Mouse (Mus musculus): ENCODE measurements at regions not wholly inside any gene's neighbourhood (a gene's known extent, or its start where the extent isn't known, plus 50 kb on each side); places are given as distances from the start of the nearest gene placed in this dataset.

- TF ChIP-seq TCF12 (IDR thresholded peaks at IDR 0.05; ENCODE audit: insufficient read depth, poor library complexity, severe bottlenecking) (no peak), MYOG (IDR thresholded peaks at IDR 0.05; ENCODE audit: control insufficient read depth in 1 of 3, insufficient read depth in 1 of 3, insufficient read length in 2 of 3, low read depth in 2 of 3) (no peak), POLR2A (IDR thresholded peaks at IDR 0.05; ENCODE audit: insufficient read length, low read depth) (no peak)
These were observed 133.4 kb downstream of the Gm5447 start for GRCm38 (mm10) chr13:31107434-31107833.

Data from myocyte (in vitro differentiated cells).